8 mouse cellular contexts compared by ENCODE assay signal in genomic region chr2:103084451-103084850, GRCm38 (mm10). TPM values are rescaled to one million over a fixed set of nuclear protein-coding genes. Genes with fewer than 3 reads are reported as not detected.
A peak's percentile ranks its signal among the peaks of the same experiment; 100 is the strongest.
DNase-seq lines count a peak whose midpoint lies in the region; ATAC-seq and TF ChIP-seq lines count a peak whose summit lies in the region.

No protein-coding gene starts in this region.

- no peak overlapping the region for H3K4me2 ChIP-seq in lung, embryonic 14.5 days

- no peaks in the 10 kb centered on the region for H3K9me3 ChIP-seq in lung, embryonic 14.5 days (ENCODE audit: low read depth, low read length)
- H3K9me3 ChIP-seq in G1E (replicated peaks), result no peaks in the 10 kb centered on the region; the same call in 1 of the 2 replicates

- H3K4me3 ChIP-seq in lung, embryonic 14.5 days (ENCODE audit: low read depth, low read length), result no peak overlapping the region
- no peak overlapping the region for H3K4me3 ChIP-seq in G1E (ENCODE audit: low read depth, low read length)

- peak; percentile 14 for DNase-seq in gastrocnemius, adult 18-20 months (ENCODE audit: low spot score)
- DNase-seq in gastrocnemius, adult 8-10 months (ENCODE audit: low spot score in 2 of 2), result no peak
- peak; percentile 74 for DNase-seq in lung, embryonic 14.5 days
- no peak for DNase-seq in lung, adult 18-20 months
- DNase-seq in G1E (ENCODE audit: low spot score), result no peak
- DNase-seq in right cerebral cortex, postnatal 25 days, result no peak
- no peak for DNase-seq in right cerebral cortex, postnatal 36 days (ENCODE audit: low spot score in 2 of 2)

- 53% methylated on average over 5 of the region's 5 CpGs for WGBS in lung, embryonic 14.5 days

- TF ChIP-seq CTCF in lung, embryonic 14.5 days (IDR thresholded peaks at IDR 0.05; ENCODE audit: low read depth), result peak; percentile 68
- TF ChIP-seq CTCF in G1E (IDR thresholded peaks at IDR 0.05; ENCODE audit: low read depth, low read length), result peak; percentile 31; the same call in 1 of the 2 replicates

- H3K27ac ChIP-seq in lung, embryonic 14.5 days (ENCODE audit: low read depth), result no peak overlapping the region

- H3K9ac ChIP-seq in lung, embryonic 14.5 days, result no peak overlapping the region

- ATAC-seq in lung, embryonic 14.5 days (ENCODE audit: insufficient read depth), result no peak
- ATAC-seq in G1E (ENCODE audit: extremely low read depth, insufficient number of reproducible peaks, low FRiP score, poor library complexity, severe bottlenecking), result no peak
- ATAC-seq in inflammation-experienced regulatory T-cells, adult 6 months, result peak; percentile 70

- no peaks in the 10 kb centered on the region for H3K4me1 ChIP-seq in lung, embryonic 14.5 days (ENCODE audit: insufficient read depth)
- peaks cover 3% of the 10 kb centered on the region; the same call in 1 of the 2 replicates for H3K4me1 ChIP-seq in G1E (ENCODE audit: insufficient read depth, low read depth, low read length)

- H3K36me3 ChIP-seq in lung, embryonic 14.5 days (ENCODE audit: insufficient read depth), result peaks cover 17% of the 10 kb centered on the region; the same call in 1 of the 2 replicates
- H3K36me3 ChIP-seq in G1E (replicated peaks), result peaks cover 67% of the 10 kb centered on the region

- H3K27me3 ChIP-seq in lung, embryonic 14.5 days (ENCODE audit: insufficient read depth, low read length), result no peaks in the 10 kb centered on the region
- no peaks in the 10 kb centered on the region for H3K27me3 ChIP-seq in G1E (ENCODE audit: insufficient read depth, low read length)

RNA-seq across cellular contexts. Expression of gene Apip, which starts 11.0 kb away (rescaled TPM):
- total RNA-seq in gastrocnemius, adult 18-20 months (2021), result 10 to 100 TPM; 45.3 to 48.4 TPM
- total RNA-seq in gastrocnemius, adult 8-10 months (2022), result 10 to 100 TPM; 35.8 to 44.6 (median 37.9) TPM
- 76.7 and 77.7 TPM in 2 replicates for polyA plus RNA-seq in lung, embryonic 14.5 days (2014; fragmentation: Nextera tagmentation; extraction: Ambion mirVana)
- total RNA-seq in G1E (2014; fragmentation: Nextera tagmentation) (47.4 and 68.4 TPM in 2 replicates), G1E (2017) (51.9 and 54.5 TPM in 2 replicates)
- 21.9 and 49.2 TPM in 2 replicates for polyA plus RNA-seq in G1E (2012)
- 10 to 100 TPM; 25.4 to 41.1 (median 26.0) TPM for polyA plus RNA-seq in inflammation-experienced regulatory T-cells, adult 6 months (2017; shearing (Covaris generic))

RNA-seq across cellular contexts. Expression of gene Pdhx, which starts 11.1 kb away (rescaled TPM):
- 10 to 100 TPM; 86.1 to 89.6 TPM for total RNA-seq in gastrocnemius, adult 18-20 months (2021)
- total RNA-seq in gastrocnemius, adult 8-10 months (2022), result 10 to 100 TPM; 62.9 to 84.8 (median 77.1) TPM
- 37.0 and 38.5 TPM in 2 replicates for polyA plus RNA-seq in lung, embryonic 14.5 days (2014; fragmentation: Nextera tagmentation; extraction: Ambion mirVana)
- 30.4 and 30.8 TPM in 2 replicates for total RNA-seq in G1E (2014; fragmentation: Nextera tagmentation)
- 32.6 and 36.1 TPM in 2 replicates for total RNA-seq in G1E (2017)
- 4.2 and 5.0 TPM in 2 replicates for polyA plus RNA-seq in G1E (2012)
- polyA plus RNA-seq in inflammation-experienced regulatory T-cells, adult 6 months (2017; shearing (Covaris generic)), result 10 to 100 TPM; 14.8 to 21.4 (median 18.4) TPM

Comparison
In these comparisons a context has a peak if more than half of its experiments do, and no peak if none do; other contexts are left out.
1. DNase-seq: peak in gastrocnemius, adult 18-20 months (single experiment) and lung, embryonic 14.5 days (single experiment); none in gastrocnemius, adult 8-10 months (0 of 2), lung, adult 18-20 months (0 of 2), G1E (single experiment), right cerebral cortex, postnatal 25 days (single experiment) and right cerebral cortex, postnatal 36 days (0 of 2).